Mouse (Mus musculus) MEL (cell line): ENCODE measurements around the gene Vars. TPM values are rescaled to one million over a fixed set of nuclear protein-coding genes. Genes with fewer than 3 reads are reported as not detected.
A peak's percentile ranks its signal among the peaks of the same experiment; 100 is the strongest.

Source experiments
- DNase-seq: peaks from one replicate; pipeline ENCODE4 v3.0.0; 2011; ENCODE audit warnings: low read depth, low spot score
- H3K27ac ChIP-seq: 2 replicates; pipeline ENCODE4 v1.5.1; 2012; ENCODE audit warnings: low read depth, mild to moderate bottlenecking, control low read depth, low read length, moderate library complexity; ENCODE audit not compliant: control insufficient read depth
- H3K27me3 ChIP-seq, 2 experiments: fragments of 150-350 bp in 1 of 2; sonication (generic) in 1 of 2; 2 replicates each; pipeline ENCODE4 v1.6.1; 2012; ENCODE audit warnings: low read length in 2 of 2, mild to moderate bottlenecking in 2 of 2, improper control_type of control experiment in 1 of 2, moderate library complexity in 1 of 2; ENCODE audit not compliant: insufficient read depth in 2 of 2, control insufficient read depth in 1 of 2
- H3K36me3 ChIP-seq, 2 experiments: 2 replicates each; pipeline ENCODE4 v1.6.1; 2012 to 2014; ENCODE audit warnings: low read length in 2 of 2, improper control_type of control experiment in 1 of 2, inconsistent platforms in 1 of 2, mild to moderate bottlenecking in 1 of 2; ENCODE audit not compliant: insufficient read depth in 2 of 2, control insufficient read depth in 1 of 2
- H3K4me1 ChIP-seq, 2 experiments: fragments of 150-350 bp in 1 of 2; sonication (generic) in 1 of 2; 2 replicates each; pipeline ENCODE4 v1.6.1; 2012; ENCODE audit warnings: low read length in 2 of 2, improper control_type of control experiment in 1 of 2, mild to moderate bottlenecking in 1 of 2; ENCODE audit not compliant: insufficient read depth in 2 of 2, control insufficient read depth in 1 of 2
- H3K4me3 ChIP-seq, 2 experiments: fragments of 150-350 bp in 1 of 2; sonication (generic) in 1 of 2; 2 replicates each; pipeline ENCODE4 v1.5.1; 2012; ENCODE audit warnings: low read depth in 2 of 2, low read length in 2 of 2, mild to moderate bottlenecking in 2 of 2, moderate library complexity in 2 of 2, control low read depth in 1 of 2, improper control_type of control experiment in 1 of 2; ENCODE audit not compliant: control insufficient read depth in 1 of 2, insufficient read depth in 1 of 2
- H3K79me2 ChIP-seq: 2 replicates; pipeline ENCODE4 v1.6.1; 2012; ENCODE audit warnings: mild to moderate bottlenecking, low read length, moderate library complexity; ENCODE audit not compliant: control insufficient read depth, poor library complexity, insufficient read depth
- H3K9ac ChIP-seq: 2 replicates; pipeline ENCODE4 v1.6.1; 2012; ENCODE audit warnings: low read depth, mild to moderate bottlenecking, control low read depth, low read length, moderate library complexity; ENCODE audit not compliant: control insufficient read depth, poor library complexity, severe bottlenecking
- H3K9me3 ChIP-seq: fragments of 150-350 bp; sonication (generic); replicated peaks from 2 replicates; pipeline ENCODE4 v1.6.1; 2012; ENCODE audit warnings: mild to moderate bottlenecking, low read length, improper control_type of control experiment, moderate library complexity; ENCODE audit not compliant: insufficient read depth
- CHD2 ChIP-seq: IDR thresholded peaks from 2 replicates; pipeline ENCODE4 v1.6.1; 2011; ENCODE audit warnings: low read length, improper control_type of control experiment
- CTCF ChIP-seq, 3 experiments: IDR thresholded peaks in 2 of 3; conservative IDR thresholded peaks in 1 of 3; 2 replicates each; pipeline ENCODE4 v1.5.1; 2011 to 2012; ENCODE audit warnings: low read length in 3 of 3, low read depth in 2 of 3, mild to moderate bottlenecking in 2 of 3, improper control_type of control experiment in 1 of 3, inconsistent platforms in 1 of 3, mixed read lengths in 1 of 3, moderate library complexity in 1 of 3; ENCODE audit not compliant: control insufficient read depth in 1 of 3, insufficient read depth in 1 of 3, poor library complexity in 1 of 3, severe bottlenecking in 1 of 3
- E2F4 ChIP-seq: IDR thresholded peaks from 2 replicates; pipeline ENCODE4 v1.6.1; 2011; ENCODE audit warnings: low read depth, low read length, improper control_type of control experiment, borderline replicate concordance
- ELF1 ChIP-seq: IDR thresholded peaks from 2 replicates; pipeline ENCODE4 v1.6.1; 2014; ENCODE audit warnings: low read depth, mild to moderate bottlenecking, inconsistent platforms, low read length, improper control_type of control experiment, moderate library complexity
- EP300 ChIP-seq, 2 experiments: IDR thresholded peaks; 2 replicates each; pipeline ENCODE4 v1.6.1; 2011; ENCODE audit warnings: improper control_type of control experiment in 2 of 2, low read length in 2 of 2, low read depth in 1 of 2, mild to moderate bottlenecking in 1 of 2
- ETS1 ChIP-seq: IDR thresholded peaks from 2 replicates; pipeline ENCODE4 v1.6.1; 2012; ENCODE audit warnings: low read depth, mild to moderate bottlenecking, inconsistent platforms, low read length, improper control_type of control experiment, moderate library complexity
- GABPA ChIP-seq: IDR thresholded peaks from 2 replicates; pipeline ENCODE4 v1.6.1; 2012; ENCODE audit warnings: low read depth, mild to moderate bottlenecking, inconsistent platforms, low read length, improper control_type of control experiment, moderate library complexity
- GATA1 ChIP-seq: IDR thresholded peaks from 2 replicates; pipeline ENCODE4 v1.6.1; 2011; ENCODE audit warnings: low read depth, low read length, improper control_type of control experiment
- HCFC1 ChIP-seq: IDR thresholded peaks from 2 replicates; pipeline ENCODE4 v1.6.1; 2012; ENCODE audit warnings: low read depth, mild to moderate bottlenecking, inconsistent platforms, low read length, improper control_type of control experiment, moderate library complexity
- KAT2A ChIP-seq: conservative IDR thresholded peaks from 2 replicates; pipeline ENCODE4 v1.6.1; 2012; ENCODE audit warnings: low read depth, low read length, improper control_type of control experiment, inconsistent platforms
- MAX ChIP-seq: IDR thresholded peaks from 2 replicates; pipeline ENCODE4 v1.6.1; 2011; ENCODE audit warnings: low read length, improper control_type of control experiment
- MEF2A ChIP-seq: IDR thresholded peaks from 2 replicates; pipeline ENCODE4 v1.6.1; 2014; ENCODE audit warnings: low read depth, mild to moderate bottlenecking, inconsistent platforms, low read length, improper control_type of control experiment; ENCODE audit not compliant: poor library complexity, insufficient replicate concordance, severe bottlenecking; ENCODE audit errors: extremely low read depth
- MXI1 ChIP-seq: IDR thresholded peaks from 2 replicates; pipeline ENCODE4 v1.6.1; 2011; ENCODE audit warnings: mild to moderate bottlenecking, low read depth, low read length, improper control_type of control experiment
- MYB ChIP-seq: IDR thresholded peaks from 2 replicates; pipeline ENCODE4 v1.6.1; 2011; ENCODE audit warnings: mild to moderate bottlenecking, low read depth, low read length, improper control_type of control experiment
- MYC ChIP-seq: IDR thresholded peaks from 2 replicates; pipeline ENCODE4 v1.6.1; 2011; ENCODE audit warnings: low read depth, mild to moderate bottlenecking, low read length, improper control_type of control experiment, moderate library complexity
- NELFE ChIP-seq: IDR thresholded peaks from 2 replicates; pipeline ENCODE4 v1.6.1; 2011; ENCODE audit warnings: low read depth, low read length, improper control_type of control experiment
- NRF1 ChIP-seq: IDR thresholded peaks from 2 replicates; pipeline ENCODE4 v1.6.1; 2014; ENCODE audit warnings: low read depth, mild to moderate bottlenecking, inconsistent platforms, low read length, improper control_type of control experiment, moderate library complexity; ENCODE audit not compliant: poor library complexity, insufficient read depth, severe bottlenecking
- POLR2A ChIP-seq, 2 experiments: IDR thresholded peaks; 2 replicates each; pipeline ENCODE4 v1.6.1; 2011 to 2012; ENCODE audit warnings: low read length in 2 of 2, mild to moderate bottlenecking in 2 of 2, control low read depth in 1 of 2, improper control_type of control experiment in 1 of 2, low read depth in 1 of 2, moderate library complexity in 1 of 2; ENCODE audit not compliant: control insufficient read depth in 1 of 2, insufficient read depth in 1 of 2, poor library complexity in 1 of 2
- POLR2AphosphoS2 ChIP-seq: IDR thresholded peaks from 2 replicates; pipeline ENCODE4 v1.6.1; 2011; ENCODE audit warnings: low read length, improper control_type of control experiment
- POLR2AphosphoS5 ChIP-seq: IDR thresholded peaks from 2 replicates; pipeline ENCODE4 v1.6.1; 2012; ENCODE audit warnings: low read depth, borderline replicate concordance, mild to moderate bottlenecking, inconsistent platforms, low read length, moderate library complexity, mixed read lengths
- SIN3A ChIP-seq: IDR thresholded peaks from 2 replicates; pipeline ENCODE4 v1.6.1; 2012; ENCODE audit warnings: low read length, improper control_type of control experiment, inconsistent platforms
- TBP ChIP-seq: IDR thresholded peaks from 2 replicates; pipeline ENCODE4 v1.8.0; 2011; ENCODE audit warnings: low read depth, low read length, improper control_type of control experiment
- TCF12 ChIP-seq: IDR thresholded peaks from 2 replicates; pipeline ENCODE4 v1.6.1; 2014; ENCODE audit warnings: low read depth, mild to moderate bottlenecking, inconsistent platforms, low read length, improper control_type of control experiment, moderate library complexity
- USF1 ChIP-seq: IDR thresholded peaks from 2 replicates; pipeline ENCODE4 v1.6.1; 2014; ENCODE audit warnings: low read depth, mild to moderate bottlenecking, inconsistent platforms, low read length, improper control_type of control experiment, moderate library complexity
- USF2 ChIP-seq, 2 experiments: IDR thresholded peaks; 2 replicates each; pipeline ENCODE4 v1.6.1; 2011 to 2012; ENCODE audit warnings: improper control_type of control experiment in 2 of 2, low read length in 2 of 2, borderline replicate concordance in 1 of 2, inconsistent platforms in 1 of 2, low read depth in 1 of 2, mild to moderate bottlenecking in 1 of 2; ENCODE audit not compliant: insufficient read depth in 1 of 2
- ZMIZ1 ChIP-seq: IDR thresholded peaks from 2 replicates; pipeline ENCODE4 v1.6.1; 2012; ENCODE audit warnings: low read depth, mild to moderate bottlenecking, inconsistent platforms, low read length, improper control_type of control experiment, moderate library complexity
- ZNF384 ChIP-seq: IDR thresholded peaks from 2 replicates; pipeline ENCODE4 v1.6.1; 2012; ENCODE audit warnings: low read depth, mild to moderate bottlenecking, inconsistent platforms, low read length, improper control_type of control experiment
- polyA plus RNA-seq, 2 experiments: library from polyadenylated mRNA; stranded (reverse) in 1 of 2; unstranded in 1 of 2; fragments of >175 nt in 1 of 2; fragments of >200 nt in 1 of 2; gene quantifications; 2 replicates each; pipeline versions ENCODE4 v1.2.1 to v1.2.4; 2012; ENCODE audit warnings: low replicate concordance in 2 of 2, low read depth in 1 of 2; ENCODE audit not compliant: insufficient read length in 2 of 2, insufficient read depth in 1 of 2, missing spikeins in 1 of 2
- total RNA-seq: library from RNA; depleted of rRNA; stranded (reverse); fragments of 300-350 nt; gene quantifications from 2 replicates; pipeline ENCODE4 v1.2.3, GENCODE M21; 2012

Vars gene
- total and polyA plus RNA-seq, 3 experiments = 149 to 251 TPM; not detected in 1

GRCm38 (mm10) chr17:35048932-35049440 lies 48.2 kb downstream of the Vars start:
- Histone ChIP-seq H3K9me3 (no peaks in the 10 kb centered on the region), H3K36me3 (peaks cover 3 to 39% of the 10 kb centered on the region in 2 experiments), H3K4me3 (peak overlapping the region; percentile 30 to 50; a peak in 3 of 4 replicates), H3K27ac (peak overlapping the region; percentile 98), H3K9ac (peak overlapping the region; percentile 63), H3K79me2 (peaks cover 35% of the 10 kb centered on the region), H3K27me3 (no peaks in the 10 kb centered on the region), H3K4me1 (peaks cover 7 to 45% of the 10 kb centered on the region in 2 experiments)
- DNase-seq = peak; percentile 60
- TF ChIP-seq NELFE (peak; percentile 5), GATA1 (peak; percentile 18; the same call in 1 of the 2 replicates), POLR2A (IDR thresholded peaks at IDR 0.05; ENCODE audit: control insufficient read depth in 1 of 2, insufficient read depth in 1 of 2, low read depth in 1 of 2, low read length in 2 of 2, poor library complexity in 1 of 2) (no peak), ZNF384 (peak; percentile 40; the same call in 1 of the 2 replicates), E2F4 (no peak), EP300 (IDR thresholded peaks at IDR 0.05; ENCODE audit: low read depth in 1 of 2, low read length in 2 of 2) (peak in 1 of 2 experiments; percentile 10; a peak in 1 of 4 replicates), NRF1 (no peak), USF1 (no peak), ELF1 (no peak), TCF12 (no peak), GABPA (no peak), ETS1 (0 out of 2 replicates have a peak, but pooled peaks have one; percentile 30), CHD2 (no peak), MAX (no peak), HCFC1 (0 out of 2 replicates have a peak, but pooled peaks have one; percentile 5), SIN3A (no peak), MEF2A (no peak), MXI1 (peak; percentile 44), MYC (no peak), KAT2A (no peak), POLR2AphosphoS5 (no peak)

DNA sequence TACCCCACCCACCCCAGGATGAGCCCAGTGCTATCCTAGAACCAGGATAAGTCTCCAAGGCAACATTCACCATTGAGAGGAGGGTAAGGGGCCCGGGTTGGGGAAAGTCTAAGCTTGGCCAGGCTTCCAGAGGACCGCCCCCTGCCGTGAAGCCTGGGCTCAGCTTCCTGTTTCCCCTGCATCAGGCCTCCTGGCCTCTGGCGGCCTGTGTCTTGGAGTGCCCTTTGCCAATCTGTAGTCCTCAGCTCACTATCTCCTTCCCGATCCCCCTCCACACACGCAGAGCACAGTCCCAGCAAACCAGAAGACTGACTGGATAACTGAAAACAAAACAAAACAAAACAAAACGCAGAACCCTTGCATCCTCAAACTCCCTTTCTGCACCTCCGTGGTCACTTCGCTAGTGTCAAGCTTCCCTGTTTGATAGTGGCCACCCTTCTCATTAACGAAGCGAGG lies 48.8 kb downstream of the Vars start, which contains the start of gene Clic1:
Gene Clic1, plus strand, starts transcription at position 406 of the 456 bp plus-strand sequence.
- H3K27me3 ChIP-seq = no peaks in the 10 kb centered on the region
- H3K9me3 ChIP-seq = no peaks in the 10 kb centered on the region
- H3K9ac ChIP-seq = peak within 1 kb of the TSS; percentile 90
- peaks cover 4 to 33% of the 10 kb centered on the region in 2 experiments for H3K36me3 ChIP-seq
- H3K79me2 ChIP-seq = peaks cover 40% of the 10 kb centered on the region
- H3K27ac ChIP-seq = peak within 1 kb of the TSS; percentile 98
- DNase-seq = peak; percentile 90
- H3K4me3 ChIP-seq = peak within 1 kb of the TSS; percentile 76 to 87
- TF ChIP-seq MAX = no peak
- peak; percentile 44; the same call in 1 of the 2 replicates for TF ChIP-seq GATA1
- TF ChIP-seq NRF1 = no peak
- peak; percentile 46 for TF ChIP-seq ETS1
- TF ChIP-seq POLR2AphosphoS2 = no peak
- peak; percentile 51; the same call in 1 of the 2 replicates for TF ChIP-seq HCFC1
- TF ChIP-seq MYB = no peak
- TF ChIP-seq ELF1 = peak; percentile 56; the same call in 1 of the 2 replicates
- TF ChIP-seq TBP = peak; percentile 74
- no peak for TF ChIP-seq USF1
- peak; percentile 25; the same call in 1 of the 2 replicates for TF ChIP-seq ZMIZ1
- peak in 1 of 2 experiments; percentile 48; a peak in 2 of 4 replicates for TF ChIP-seq EP300 (IDR thresholded peaks at IDR 0.05; ENCODE audit: low read depth in 1 of 2, low read length in 2 of 2)
- TF ChIP-seq USF2 (IDR thresholded peaks at IDR 0.05; ENCODE audit: borderline replicate concordance in 1 of 2, insufficient read depth in 1 of 2, low read depth in 1 of 2, low read length in 2 of 2) = no peak
- 0 out of 6 replicates have a peak, but pooled peaks of 1 of the 3 experiments have one; percentile 8 for TF ChIP-seq CTCF (IDR thresholded peaks at IDR 0.05 in 2 of 3, conservative IDR thresholded peaks at IDR 0.05 in 1 of 3; ENCODE audit: control insufficient read depth in 1 of 3, insufficient read depth in 1 of 3, low read depth in 2 of 3, low read length in 3 of 3, poor library complexity in 1 of 3, severe bottlenecking in 1 of 3)
- TF ChIP-seq, all 39 proteins: peak for 8
- peaks cover 4 to 39% of the 10 kb centered on the region in 2 experiments for H3K4me1 ChIP-seq
